Mouse (Mus musculus) lung, postnatal 25 days (tissue): Measurements from ENCODE around the gene Sowahb.
A peak's percentile ranks its signal among the peaks of the same experiment; 100 is the strongest.
"Not testable (repeated sequence)": the region's sequence is repeated elsewhere in the genome, so short reads cannot be mapped to it uniquely, and the experiment has no call there.

Source experiments
- DNase-seq: peaks from one replicate; pipeline ENCODE4 v3.0.0; 2022; ENCODE audit warnings: low spot score

The Sowahb gene

GRCm38 (mm10) chr5:93042831-93043687, 1.8 kb downstream of the Sowahb start:
- DNase-seq = no peak

- DNase-seq = no peak
These were observed 2.8 kb downstream of the Sowahb start for GRCm38 (mm10) chr5:93042031-93042430.

GRCm38 (mm10) chr5:93041276-93041675, 3.5 kb downstream of the Sowahb start:
- no peak for DNase-seq

GRCm38 (mm10) chr5:93040095-93040494, 4.7 kb downstream of the Sowahb start:
- no peak for DNase-seq

GRCm38 (mm10) chr5:93036254-93036653, 8.6 kb downstream of the Sowahb start:
- DNase-seq = no peak

- no peak for DNase-seq
These were observed 9.5 kb downstream of the Sowahb start for GRCm38 (mm10) chr5:93035285-93035684.

- DNase-seq = no peak
These were observed 11.5 kb downstream of the Sowahb start for GRCm38 (mm10) chr5:93033087-93033870.

GRCm38 (mm10) chr5:93032621-93033020, 12.2 kb downstream of the Sowahb start:
- no peak for DNase-seq

- DNase-seq = no peak
These were observed 14.0 kb downstream of the Sowahb start for GRCm38 (mm10) chr5:93030869-93031268.

GRCm38 (mm10) chr5:93030411-93030810, 14.4 kb downstream of the Sowahb start:
- DNase-seq = no peak

GRCm38 (mm10) chr5:93027120-93027675, 17.6 kb downstream of the Sowahb start:
- no peak for DNase-seq

- DNase-seq = no peak
These were observed 18.2 kb downstream of the Sowahb start for GRCm38 (mm10) chr5:93026437-93027119.

- peak; percentile 35 for DNase-seq
These were observed 20.0 kb downstream of the Sowahb start for GRCm38 (mm10) chr5:93024754-93025280.

GRCm38 (mm10) chr5:93022126-93022797, 22.6 kb downstream of the Sowahb start:
- DNase-seq = no peak

GRCm38 (mm10) chr5:93020024-93020666, 24.7 kb downstream of the Sowahb start:
- no peak for DNase-seq

GRCm38 (mm10) chr5:93019207-93019606, 25.6 kb downstream of the Sowahb start:
- DNase-seq = not testable (repeated sequence)

- DNase-seq = no peak
These were observed 27.1 kb downstream of the Sowahb start for GRCm38 (mm10) chr5:93017678-93018077.

- no peak for DNase-seq
These were observed 36.6 kb downstream of the Sowahb start for GRCm38 (mm10) chr5:93008256-93008655.

GRCm38 (mm10) chr5:93005815-93006341, 38.9 kb downstream of the Sowahb start:
- no peak for DNase-seq

- DNase-seq = peak; percentile 61
These were observed 39.5 kb downstream of the Sowahb start for GRCm38 (mm10) chr5:93005229-93005814.
